Mouse (Mus musculus) gastrocnemius, adult 2 months (tissue): ENCODE data around the gene Slc4a4. TPM values are rescaled to one million over a fixed set of nuclear protein-coding genes. Genes with fewer than 3 reads are reported as not detected.

Experiments used
- DNase-seq: peaks from one replicate; pipeline ENCODE4 v3.0.0; 2022
- H3K27ac ChIP-seq: fragments of 200-600 bp; 2 replicates; pipeline ENCODE4 v1.8.1; 2022; ENCODE audit warnings: mild to moderate bottlenecking
- H3K4me3 ChIP-seq: fragments of 200-600 bp; 2 replicates; pipeline ENCODE4 v1.8.1; 2022; ENCODE audit warnings: mild to moderate bottlenecking, moderate library complexity
- CTCF ChIP-seq: fragments of 200-600 bp; IDR thresholded peaks from 2 replicates; pipeline ENCODE4 v1.8.1; 2022; ENCODE audit warnings: antibody characterized with exemption, mild to moderate bottlenecking, moderate library complexity
- intact Hi-C: fragments of 180-260 bp; cut with DNase I; formaldehyde crosslinking; loops from one replicate; pipeline ENCODE4 v1.15.1; 2025
- total RNA-seq, 2 experiments: library from RNA; stranded (reverse); gene quantifications; 2 replicates each; pipeline ENCODE4 v1.2.3; 2021

Gene Slc4a4
- total RNA-seq, 2 experiments from 2014 or later = 14.0 to 19.8 TPM

GRCm38 (mm10) chr5:88950337-88950736, 63.7 kb downstream of the Slc4a4 start:
- TF ChIP-seq CTCF = no peak
- H3K4me3 ChIP-seq = no peak overlapping the region
- intact Hi-C loops = no loop called here
- DNase-seq = no peak
- H3K27ac ChIP-seq = peak overlapping the region; percentile 4; the same call in 1 of the 2 replicates

- TF ChIP-seq CTCF = no peak
- H3K4me3 ChIP-seq = peak overlapping the region; percentile 52
- intact Hi-C loops = no loop called here
Observed at GRCm38 (mm10) chr5:88952757-88953577, 66.3 kb downstream of the Slc4a4 start.

GRCm38 (mm10) chr5:88957735-88958134, 71.1 kb downstream of the Slc4a4 start:
- intact Hi-C loops = no loop called here
- H3K27ac ChIP-seq = no peak overlapping the region
- no peak overlapping the region for H3K4me3 ChIP-seq
- no peak for DNase-seq
- TF ChIP-seq CTCF = no peak

More at GRCm38 (mm10) chr5:88952757-88953577, 66.3 kb downstream of the Slc4a4 start:
- no peak for DNase-seq
- peak overlapping the region; percentile 28 for H3K27ac ChIP-seq

GRCm38 (mm10) chr5:88958966-88959365, 72.3 kb downstream of the Slc4a4 start:
- no peak overlapping the region for H3K4me3 ChIP-seq
- TF ChIP-seq CTCF = no peak
- peak overlapping the region; percentile 90; the same call in 1 of the 2 replicates for H3K27ac ChIP-seq
- intact Hi-C loops = no loop called here
- DNase-seq = no peak

GRCm38 (mm10) chr5:88959412-88959811, 72.8 kb downstream of the Slc4a4 start:
- Histone ChIP-seq H3K27ac (peak overlapping the region; percentile 90), H3K4me3 (no peak overlapping the region)
- intact Hi-C loops = no loop called here
- no peak for TF ChIP-seq CTCF
- no peak for DNase-seq

GRCm38 (mm10) chr5:88960342-88961105, 73.9 kb downstream of the Slc4a4 start:
- Histone ChIP-seq H3K4me3 (no peak overlapping the region), H3K27ac (peak overlapping the region; percentile 90)
- intact Hi-C loops = loop anchor here (10.0 kb wide), 1 partner anchor 184 kb away; no protein-coding TSS in a partner anchor
- no peak for DNase-seq
- TF ChIP-seq CTCF = no peak

- DNase-seq = peak; percentile 43
- intact Hi-C loops = loop anchor here (10.0 kb wide), 1 partner anchor 183 kb away; no protein-coding TSS in a partner anchor
- TF ChIP-seq CTCF = no peak
- Histone ChIP-seq H3K4me3 (no peak overlapping the region; the same call in 1 of the 2 replicates), H3K27ac (peak overlapping the region; percentile 90)
Observed at GRCm38 (mm10) chr5:88961351-88961761, 74.7 kb downstream of the Slc4a4 start.

- intact Hi-C loops = loop anchor here (10.0 kb wide), 1 partner anchor 180 kb away; no protein-coding TSS in a partner anchor
- DNase-seq = peak; percentile 64
- no peak for TF ChIP-seq CTCF
- H3K27ac ChIP-seq = peak overlapping the region; percentile 61
- no peak overlapping the region for H3K4me3 ChIP-seq
Observed at GRCm38 (mm10) chr5:88964685-88965290, 78.2 kb downstream of the Slc4a4 start.

- H3K4me3 ChIP-seq = no peak overlapping the region
- DNase-seq = no peak
- H3K27ac ChIP-seq = peak overlapping the region; percentile 53
- intact Hi-C loops = loop anchor here (10.0 kb wide), 1 partner anchor 178 kb away; no protein-coding TSS in a partner anchor
- TF ChIP-seq CTCF = no peak
Observed at GRCm38 (mm10) chr5:88966507-88966906, 79.9 kb downstream of the Slc4a4 start.

GRCm38 (mm10) chr5:88968923-88969639, 82.5 kb downstream of the Slc4a4 start:
- peak; percentile 58 for DNase-seq
- H3K27ac ChIP-seq = peak overlapping the region; percentile 89
- intact Hi-C loops = loop anchor here (10.0 kb wide), 1 partner anchor 176 kb away; no protein-coding TSS in a partner anchor

GRCm38 (mm10) chr5:88971554-88971953, 84.9 kb downstream of the Slc4a4 start:
- no peak for DNase-seq
- Histone ChIP-seq H3K4me3 (no peak overlapping the region), H3K27ac (no peak overlapping the region)
- intact Hi-C loops = no loop called here
- no peak; the same call in 1 of the 2 replicates for TF ChIP-seq CTCF

More at GRCm38 (mm10) chr5:88968923-88969639, 82.5 kb downstream of the Slc4a4 start:
- peak overlapping the region; percentile 17; the same call in 1 of the 2 replicates for H3K4me3 ChIP-seq
- no peak for TF ChIP-seq CTCF
